Mouse (Mus musculus) layer of hippocampus, adult 11-12 months (tissue): ENCODE measurements at regions not wholly inside any gene's neighbourhood (a gene's known extent, or its start where the extent isn't known, plus 50 kb on each side); places are given as distances from the start of the nearest gene placed in this dataset.

Experiments
- DNase-seq: peaks from one replicate; pipeline ENCODE4 v3.0.0; 2022; ENCODE audit warnings: low spot score

- no peak for DNase-seq
These were observed 59.0 kb upstream of the Ccdc167 start for GRCm38 (mm10) chr17:29775836-29776235.

GRCm38 (mm10) chr17:29773339-29773738 lies 56.5 kb upstream of the Ccdc167 start:
- DNase-seq: peak; percentile 36

- no peak for DNase-seq
These were observed 54.1 kb upstream of the Ccdc167 start for GRCm38 (mm10) chr17:29770914-29771313.

GRCm38 (mm10) chr17:29769631-29770030 lies 52.8 kb upstream of the Ccdc167 start:
- DNase-seq: no peak

- DNase-seq: no peak
These were observed 52.3 kb upstream of the Ccdc167 start for GRCm38 (mm10) chr17:29769143-29769542.

GRCm38 (mm10) chr17:29768642-29769041 lies 51.8 kb upstream of the Ccdc167 start:
- DNase-seq: no peak
